Mouse (Mus musculus): ENCODE data around the gene Sec16b.

Sec16b gene

DNA sequence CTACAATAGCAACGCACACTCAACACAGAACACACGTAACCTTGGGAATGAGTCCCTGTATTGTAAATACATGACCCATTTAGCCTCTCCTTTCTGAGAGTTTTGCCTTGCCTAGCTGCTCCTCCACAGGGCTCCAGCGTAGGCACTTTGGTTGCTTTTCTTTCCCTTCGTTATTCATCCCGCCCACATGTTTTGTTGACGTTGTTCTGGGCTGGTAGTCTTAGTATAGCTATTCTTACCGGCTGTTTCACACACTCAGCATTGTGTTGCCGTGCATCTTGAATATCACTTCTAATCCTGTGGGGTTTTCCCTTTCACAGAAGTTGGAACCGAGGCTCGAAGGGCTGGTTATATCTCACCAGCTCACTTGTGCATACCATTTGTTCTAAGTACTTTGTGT is 49.2 kb downstream of the Sec16b start:
- no peak for DNase-seq (ENCODE audit: inconsistent ontology term)

DNA sequence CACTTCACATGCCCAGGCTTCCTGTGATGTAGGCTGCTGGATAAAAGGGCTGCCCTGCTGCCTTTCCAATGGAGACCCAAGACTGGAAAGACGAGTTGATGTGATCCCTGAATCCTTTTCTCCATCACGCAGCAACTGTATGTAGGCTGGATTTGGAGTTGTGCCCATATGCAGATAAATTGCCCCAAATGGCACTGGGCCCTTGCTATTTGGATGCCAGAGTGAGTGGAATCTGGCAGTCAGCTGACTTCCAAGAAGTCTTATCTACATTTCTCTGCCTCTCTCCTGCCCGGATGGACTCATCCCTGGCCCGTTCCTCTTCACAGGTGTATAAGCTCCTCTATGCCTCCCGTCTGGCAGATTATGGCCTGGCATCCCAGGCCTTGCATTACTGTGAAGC is 49.9 kb downstream of the Sec16b start:
- DNase-seq (ENCODE audit: inconsistent ontology term): no peak

DNA sequence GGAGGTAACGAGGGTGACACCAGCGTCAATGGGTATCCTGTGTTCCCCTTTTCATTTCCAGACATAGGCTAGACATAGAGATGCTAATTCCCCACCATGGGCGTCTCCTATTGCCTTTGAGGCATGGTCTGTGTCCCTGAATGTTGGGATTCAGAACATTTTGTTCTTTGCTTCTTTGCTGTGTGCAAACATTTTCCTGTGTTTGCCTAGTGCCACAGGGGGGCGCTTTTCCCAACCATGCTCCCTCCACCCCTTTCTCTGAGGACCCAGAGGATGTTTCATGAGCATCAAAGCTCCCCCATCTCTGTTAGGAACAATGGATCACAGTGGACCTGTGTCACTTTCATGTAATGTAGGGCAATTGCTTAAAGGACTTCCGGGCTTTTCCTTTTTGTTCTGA is 51.6 kb downstream of the Sec16b start:
- no peak for DNase-seq (ENCODE audit: inconsistent ontology term)

- DNase-seq (ENCODE audit: inconsistent ontology term): no peak
Measured at GRCm38 (mm10) chr1:157559986-157560385, 53.5 kb downstream of the Sec16b start.

GRCm38 (mm10) chr1:157560654-157561386 is 54.3 kb downstream of the Sec16b start:
- no peak for DNase-seq (ENCODE audit: inconsistent ontology term)

DNA sequence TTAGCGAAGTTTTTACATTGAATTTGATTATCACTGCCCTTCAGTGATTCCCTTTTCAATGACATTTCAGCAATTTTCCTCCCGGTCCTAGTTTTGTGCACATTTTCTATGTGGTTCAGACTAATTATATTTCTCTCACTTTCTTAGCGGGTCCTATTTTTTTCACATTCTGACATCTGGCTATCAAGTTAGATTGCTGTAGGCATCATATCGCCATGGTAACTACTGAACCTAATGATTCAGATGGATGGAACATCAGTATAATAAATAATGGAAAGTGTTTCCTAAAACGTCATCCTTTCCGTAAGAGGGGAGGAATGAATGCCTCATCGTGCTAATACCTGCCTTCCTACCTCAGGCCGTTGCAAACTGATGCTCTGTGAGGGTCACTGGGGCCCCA is 61.3 kb downstream of the Sec16b start:
- no peak for DNase-seq (ENCODE audit: inconsistent ontology term)

DNA sequence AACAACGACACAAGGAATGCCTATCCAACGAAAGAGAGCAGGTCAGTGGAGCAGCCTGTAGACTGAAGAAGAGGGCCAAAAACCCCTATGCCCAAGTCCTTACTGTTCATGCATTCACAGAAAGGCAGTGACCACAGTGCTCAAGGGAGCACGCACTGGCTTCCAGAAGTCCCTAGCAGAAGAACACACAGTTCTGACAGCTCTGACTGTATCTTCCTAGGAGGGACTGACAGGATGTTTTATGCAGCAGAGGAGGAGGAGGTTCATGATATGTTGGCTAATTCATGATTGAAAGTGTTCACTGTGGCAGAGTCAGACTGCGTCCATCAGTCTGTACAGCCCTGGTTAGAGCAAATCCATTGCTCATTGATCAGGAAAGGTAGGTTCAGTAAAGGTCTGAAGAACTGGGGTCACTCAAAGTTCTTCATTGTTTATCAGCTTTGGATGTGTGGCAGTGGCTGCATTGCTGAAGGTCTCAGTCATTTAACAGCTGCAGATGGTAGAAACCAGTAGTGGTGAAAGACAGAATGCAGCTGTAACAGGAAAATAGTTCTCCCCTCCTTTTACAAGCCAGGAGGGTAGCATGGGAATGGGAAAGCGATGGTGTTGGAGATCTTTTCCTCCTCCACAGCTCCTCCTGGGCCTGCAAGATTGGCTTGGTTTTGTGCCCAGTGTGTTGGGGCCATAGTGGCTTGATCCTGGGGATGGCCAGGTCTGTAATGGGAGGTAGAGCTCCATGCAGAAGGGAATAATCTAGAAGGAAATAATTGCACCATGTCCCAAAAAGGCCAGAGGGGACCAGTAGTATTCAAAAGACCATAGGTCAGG is 62.9 kb downstream of the Sec16b start:
- DNase-seq (ENCODE audit: inconsistent ontology term): no peak

- no peak for DNase-seq (ENCODE audit: inconsistent ontology term)
Measured at GRCm38 (mm10) chr1:157575316-157575715, 68.8 kb downstream of the Sec16b start.

DNA sequence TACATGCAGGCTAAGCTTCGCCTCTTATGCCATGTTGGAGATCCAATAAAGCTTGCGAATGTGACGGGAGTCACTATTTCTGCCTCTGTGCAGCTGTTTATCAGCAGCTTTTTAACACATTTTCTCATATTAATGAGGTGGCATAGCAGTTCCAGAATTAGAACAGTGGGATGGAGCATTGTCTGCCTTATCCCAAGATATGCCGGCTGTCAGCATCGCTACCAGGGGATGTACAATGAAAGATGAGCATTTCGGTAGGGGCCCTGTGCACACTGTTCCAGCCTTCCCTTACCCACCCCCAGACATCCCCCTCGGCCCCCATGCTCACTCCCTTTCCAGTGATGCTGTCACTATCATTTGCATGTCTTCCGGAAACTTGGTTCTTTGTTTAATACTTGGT is 71.8 kb downstream of the Sec16b start:
- no peak for DNase-seq (ENCODE audit: inconsistent ontology term)

DNA sequence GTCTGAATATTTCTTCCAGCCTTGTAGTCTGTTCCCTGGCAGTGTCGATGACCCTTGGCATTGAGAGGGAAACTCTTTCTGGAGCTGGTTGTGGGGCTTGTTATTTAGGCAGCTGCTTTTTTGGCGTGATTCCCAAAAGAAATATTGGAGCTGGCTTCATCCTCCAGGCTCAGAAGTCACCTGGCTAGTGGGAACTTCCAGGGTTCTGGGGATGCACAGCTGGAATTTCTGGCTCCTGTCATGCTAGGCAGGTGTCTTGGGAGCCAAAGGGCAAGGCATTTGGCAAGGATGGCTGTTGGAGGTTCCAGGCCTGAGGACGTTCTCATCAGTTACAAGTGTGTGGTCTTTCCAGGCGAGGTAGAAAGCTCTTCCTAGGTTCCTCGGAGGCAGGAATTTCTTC is 80.0 kb downstream of the Sec16b start:
- DNase-seq (ENCODE audit: inconsistent ontology term): no peak

- DNase-seq (ENCODE audit: inconsistent ontology term): no peak
Measured at GRCm38 (mm10) chr1:157592039-157592438, 85.5 kb downstream of the Sec16b start.

DNA sequence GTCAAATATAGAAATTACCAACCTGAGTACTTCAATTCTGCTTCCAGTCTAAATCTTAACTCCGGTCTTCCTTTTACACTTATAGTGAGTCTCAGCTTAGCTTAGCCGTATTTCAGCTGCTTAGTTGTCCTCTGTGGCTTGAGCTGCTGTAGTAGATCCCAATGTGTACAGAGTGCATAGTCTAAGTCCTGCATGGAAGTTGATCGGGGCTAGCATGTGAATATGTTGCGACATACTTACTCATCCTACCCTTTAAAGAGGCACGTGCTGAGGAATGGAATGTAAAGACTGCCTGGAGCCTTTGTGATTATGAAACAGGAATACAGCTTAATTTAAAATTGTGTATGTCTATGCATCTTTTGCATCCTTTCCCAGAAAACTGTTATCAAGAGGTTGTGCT is 88.0 kb downstream of the Sec16b start:
- DNase-seq (ENCODE audit: inconsistent ontology term): no peak

DNA sequence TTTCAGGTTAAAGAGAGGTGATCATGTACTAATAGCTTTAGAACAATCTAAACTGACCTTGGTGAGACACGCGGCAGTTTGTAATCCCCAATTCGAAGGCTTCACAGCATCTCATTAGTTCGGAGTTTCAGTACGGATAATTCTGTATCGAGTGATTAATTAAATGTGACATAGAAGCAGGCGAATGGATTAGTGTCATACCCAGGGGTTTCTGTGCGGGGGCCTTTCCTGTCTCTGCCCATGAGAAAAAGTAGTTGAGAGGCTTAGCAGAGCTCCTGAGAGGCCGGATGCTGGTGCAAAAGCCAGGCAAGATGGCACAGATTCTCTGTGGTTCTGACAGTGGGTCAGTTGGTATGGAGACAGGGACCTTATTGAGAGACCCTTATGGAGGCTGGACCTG is 88.6 kb downstream of the Sec16b start:
- DNase-seq (ENCODE audit: inconsistent ontology term): no peak

DNA sequence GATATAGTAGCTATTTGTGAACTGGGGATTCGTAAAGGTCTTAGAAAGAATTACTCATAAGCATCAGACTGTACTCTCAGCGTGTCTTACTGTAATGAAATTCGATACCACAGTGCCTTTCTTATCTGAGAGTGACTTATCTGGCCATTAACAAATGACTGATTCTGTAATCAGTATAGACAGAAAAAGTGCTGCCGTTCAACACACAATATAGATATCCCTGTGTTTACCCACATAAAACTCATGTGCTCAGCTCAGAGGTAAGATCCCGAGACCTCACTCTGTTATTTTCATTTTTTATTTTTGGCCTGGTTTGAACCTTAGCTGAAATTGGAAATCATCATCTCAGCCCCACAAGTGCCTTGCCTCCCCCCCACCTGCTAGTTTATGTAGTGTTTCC is 98.0 kb downstream of the Sec16b start:
- DNase-seq (ENCODE audit: inconsistent ontology term): no peak

Data from Muller cell, postnatal 12 days (primary cell).